Mouse (Mus musculus) kidney, adult 2 months (tissue): ENCODE measurements around the gene Klhl21.

Source experiments
- CTCF ChIP-seq: fragments of 200-500 bp; conservative IDR thresholded peaks from 2 replicates; pipeline ENCODE4 v1.5.1; 2011; ENCODE audit warnings: low read depth, mild to moderate bottlenecking, control low read depth, low read length, moderate library complexity, mixed read lengths; ENCODE audit not compliant: insufficient read depth, insufficient read length
- POLR2A ChIP-seq: fragments of 200-500 bp; IDR thresholded peaks from one replicate; pipeline ENCODE4 v1.6.1; 2011; ENCODE audit warnings: low read depth, low read length, control low read depth

GRCm38 (mm10) chr4:151988342-151989109 lies 20.1 kb upstream of the Klhl21 start, which contains the start of gene Thap3:
- TF ChIP-seq CTCF, result no peak
- TF ChIP-seq POLR2A, result no peak
